Comparison of ENCODE assay signal across 8 mouse cellular contexts in genomic region chr2:168231471-168231829, GRCm38 (mm10). TPM values are rescaled to one million over a fixed set of nuclear protein-coding genes. Genes with fewer than 3 reads are reported as not detected.
DNase-seq lines count a peak whose midpoint lies in the region; ATAC-seq and TF ChIP-seq lines count a peak whose summit lies in the region.

No protein-coding gene starts in this region.

- TF ChIP-seq POLR2A in lung, adult 2 months (IDR thresholded peaks at IDR 0.05; ENCODE audit: borderline replicate concordance, extremely low read depth, low read depth, low read length), result no peak
- no peak for TF ChIP-seq POLR2A in myocyte (IDR thresholded peaks at IDR 0.05; ENCODE audit: insufficient read length, low read depth)

- WGBS in lung, adult 2 months, result 47% methylated on average over 33 of the region's 33 CpGs
- 79% methylated on average over 18 of the region's 33 CpGs for WGBS in embryonic facial prominence, embryonic 14.5 days
- 66% methylated on average over 32 of the region's 33 CpGs for WGBS in hindbrain, embryonic 16.5 days

- ATAC-seq in embryonic facial prominence, embryonic 14.5 days (ENCODE audit: low read depth), result no peak
- ATAC-seq in hindbrain, embryonic 16.5 days, result no peak
- no peak for ATAC-seq in frontal cortex, adult (ENCODE audit: low TSS enrichment)

- DNase-seq in lung, adult 2 months, result no peak
- DNase-seq in lung, postnatal 14 days, result no peak
- DNase-seq in embryonic facial prominence, embryonic 14.5 days (ENCODE audit: low spot score), result no peak
- no peak for DNase-seq in frontal cortex, postnatal 36 days (ENCODE audit: low spot score in 2 of 2)
- DNase-seq in urinary bladder, postnatal 4 days (ENCODE audit: low spot score in 2 of 2), result no peak

- no peaks in the 10 kb centered on the region for H3K9me3 ChIP-seq in embryonic facial prominence, embryonic 14.5 days (ENCODE audit: control insufficient read depth, low read length)
- H3K9me3 ChIP-seq in hindbrain, embryonic 16.5 days (ENCODE audit: control insufficient read depth, low read length), result no peaks in the 10 kb centered on the region

- no peak overlapping the region; the same call in 1 of the 2 replicates for H3K27ac ChIP-seq in embryonic facial prominence, embryonic 14.5 days (replicated peaks; ENCODE audit: low read depth, low read length)
- H3K27ac ChIP-seq in hindbrain, embryonic 16.5 days (ENCODE audit: low read depth, low read length), result peak overlapping the region; percentile 97

- H3K79me2 ChIP-seq in myocyte (ENCODE audit: control insufficient read depth, insufficient read depth), result peaks cover 44% of the 10 kb centered on the region

- peak overlapping the region; percentile 95 for H3K9ac ChIP-seq in embryonic facial prominence, embryonic 14.5 days (ENCODE audit: low read depth, low read length)
- peak overlapping the region; percentile 90 for H3K9ac ChIP-seq in hindbrain, embryonic 16.5 days (ENCODE audit: low read depth, low read length)

- H3K4me1 ChIP-seq in lung, adult 2 months (ENCODE audit: control insufficient read depth, insufficient read depth, low read length), result peaks cover 6% of the 10 kb centered on the region
- peaks cover 18% of the 10 kb centered on the region for H3K4me1 ChIP-seq in embryonic facial prominence, embryonic 14.5 days (ENCODE audit: control insufficient read depth, insufficient read depth, low read length)
- H3K4me1 ChIP-seq in hindbrain, embryonic 16.5 days (ENCODE audit: control insufficient read depth, insufficient read depth, low read depth, low read length), result peaks cover 33% of the 10 kb centered on the region

- peaks cover 28% of the 10 kb centered on the region for H3K36me3 ChIP-seq in embryonic facial prominence, embryonic 14.5 days (ENCODE audit: control insufficient read depth, insufficient read depth, low read length)
- peaks cover 2% of the 10 kb centered on the region; the same call in 1 of the 2 replicates for H3K36me3 ChIP-seq in hindbrain, embryonic 16.5 days (ENCODE audit: control insufficient read depth, insufficient read depth, low read length)
- H3K36me3 ChIP-seq in myocyte (ENCODE audit: control insufficient read depth, insufficient read depth), result peaks cover 4% of the 10 kb centered on the region

- H3K27me3 ChIP-seq in embryonic facial prominence, embryonic 14.5 days (replicated peaks; ENCODE audit: control insufficient read depth, insufficient read depth, low read length), result no peaks in the 10 kb centered on the region
- no peaks in the 10 kb centered on the region for H3K27me3 ChIP-seq in hindbrain, embryonic 16.5 days (replicated peaks; ENCODE audit: control insufficient read depth, insufficient read depth, low read length)
- H3K27me3 ChIP-seq in myocyte (ENCODE audit: control insufficient read depth, insufficient read depth, insufficient read length), result no peaks in the 10 kb centered on the region

- H3K4me2 ChIP-seq in embryonic facial prominence, embryonic 14.5 days (ENCODE audit: low read depth, low read length), result peak overlapping the region; percentile 99
- peak overlapping the region; percentile 99 for H3K4me2 ChIP-seq in hindbrain, embryonic 16.5 days (ENCODE audit: low read length)
- peak overlapping the region; percentile 48 for H3K4me2 ChIP-seq in myocyte (ENCODE audit: low read depth)

- peak overlapping the region; percentile 82 for H3ac ChIP-seq in myocyte (ENCODE audit: control insufficient read depth, insufficient read length)

- no peak for TF ChIP-seq CTCF in lung, adult 2 months (IDR thresholded peaks at IDR 0.05; ENCODE audit: insufficient read depth, low read length)

- peak overlapping the region; percentile 87 for H3K4me3 ChIP-seq in lung, adult 2 months (replicated peaks; ENCODE audit: extremely low read depth, low read depth, low read length)
- H3K4me3 ChIP-seq in embryonic facial prominence, embryonic 14.5 days (ENCODE audit: low read depth, low read length), result peak overlapping the region; percentile 100
- peak overlapping the region; percentile 99 for H3K4me3 ChIP-seq in hindbrain, embryonic 16.5 days (ENCODE audit: low read length)
- no peak overlapping the region for H3K4me3 ChIP-seq in myocyte

TF ChIP-seq in myocyte, 11 proteins besides CTCF, POLR2A, EP300 and RAD21:
- TF ChIP-seq USF1 (IDR thresholded peaks at IDR 0.05; ENCODE audit: low read depth), result no peak
- no peak for TF ChIP-seq CEBPB (IDR thresholded peaks at IDR 0.05; ENCODE audit: insufficient read depth, poor library complexity, severe bottlenecking)
- no peak for TF ChIP-seq REST (IDR thresholded peaks at IDR 0.05; ENCODE audit: insufficient read depth, insufficient read length)
- TF ChIP-seq MYOD1 (IDR thresholded peaks at IDR 0.05; ENCODE audit: control insufficient read depth in 1 of 3, insufficient read length in 2 of 3, low read depth in 2 of 3), result no peak
- no peak for TF ChIP-seq TCF12 (IDR thresholded peaks at IDR 0.05; ENCODE audit: insufficient read depth, poor library complexity, severe bottlenecking)
- TF ChIP-seq POLR2AphosphoS2 (IDR thresholded peaks at IDR 0.05; ENCODE audit: insufficient read length, low read depth), result no peak
- no peak for TF ChIP-seq MYOG (IDR thresholded peaks at IDR 0.05; ENCODE audit: control insufficient read depth in 1 of 3, insufficient read depth in 1 of 3, insufficient read length in 2 of 3, low read depth in 2 of 3)
- TF ChIP-seq MAX (IDR thresholded peaks at IDR 0.05; ENCODE audit: low read depth), result no peak
- no peak for TF ChIP-seq SRF (IDR thresholded peaks at IDR 0.05; ENCODE audit: control insufficient read depth, insufficient read length, low read depth)
- no peak for TF ChIP-seq TCF3 (IDR thresholded peaks at IDR 0.05; ENCODE audit: insufficient read length, low read depth)
- TF ChIP-seq E2F4 (IDR thresholded peaks at IDR 0.05; ENCODE audit: insufficient read depth), result no peak

RNA-seq across cellular contexts. Expression of gene Mocs3, which starts 1.0 kb away (rescaled TPM):
- polyA plus RNA-seq in lung, adult 2 months (2012; rRNA removed), result 14.4 and 25.9 TPM in 2 replicates
- polyA plus RNA-seq in embryonic facial prominence, embryonic 14.5 days (2014; fragmentation: Nextera tagmentation; extraction: Ambion mirVana), result 8.8 and 8.9 TPM in 2 replicates
- 6.9 and 7.5 TPM in 2 replicates for polyA plus RNA-seq in hindbrain, embryonic 16.5 days (2015; fragmentation: Nextera tagmentation; extraction: Ambion mirVana)
- 11.4 TPM for polyA plus RNA-seq in myocyte (2012; fragmentation: generic; extraction: Trizol)

RNA-seq across cellular contexts. Expression of gene Dpm1, which starts 1.1 kb away (rescaled TPM):
- polyA plus RNA-seq in lung, adult 2 months (2012; rRNA removed), result 21.4 and 25.5 TPM in 2 replicates
- 84.6 and 86.6 TPM in 2 replicates for polyA plus RNA-seq in embryonic facial prominence, embryonic 14.5 days (2014; fragmentation: Nextera tagmentation; extraction: Ambion mirVana)
- 60.0 and 67.8 TPM in 2 replicates for polyA plus RNA-seq in hindbrain, embryonic 16.5 days (2015; fragmentation: Nextera tagmentation; extraction: Ambion mirVana)
- polyA plus RNA-seq in myocyte (2012; fragmentation: generic; extraction: Trizol), result 39.3 TPM

RNA-seq across cellular contexts. Expression of gene Gm20716, which starts 1.3 kb away (rescaled TPM):
- 0.48 and 5.4 TPM in 2 replicates for polyA plus RNA-seq in lung, adult 2 months (2012; rRNA removed)
- 21.5 and 22.0 TPM in 2 replicates for polyA plus RNA-seq in embryonic facial prominence, embryonic 14.5 days (2014; fragmentation: Nextera tagmentation; extraction: Ambion mirVana)
- polyA plus RNA-seq in hindbrain, embryonic 16.5 days (2015; fragmentation: Nextera tagmentation; extraction: Ambion mirVana), result 15.1 and 16.8 TPM in 2 replicates
- 24.4 TPM for polyA plus RNA-seq in myocyte (2012; fragmentation: generic; extraction: Trizol)

RNA-seq across cellular contexts. Expression of gene Adnp, which starts 24.5 kb away (rescaled TPM):
- polyA plus RNA-seq in lung, adult 2 months (2012; rRNA removed), result 16.2 and 18.3 TPM in 2 replicates
- polyA plus RNA-seq in embryonic facial prominence, embryonic 14.5 days (2014; fragmentation: Nextera tagmentation; extraction: Ambion mirVana), result 2.5 and 3.3 TPM in 2 replicates
- 2.1 and 2.3 TPM in 2 replicates for polyA plus RNA-seq in hindbrain, embryonic 16.5 days (2015; fragmentation: Nextera tagmentation; extraction: Ambion mirVana)
- 8.2 TPM for polyA plus RNA-seq in myocyte (2012; fragmentation: generic; extraction: Trizol)

RNA-seq across cellular contexts. Expression of gene Kcng1, which starts 50.1 kb away (rescaled TPM):
- 0.62 and 0.71 TPM in 2 replicates for polyA plus RNA-seq in lung, adult 2 months (2012; rRNA removed)
- 1.1 and 1.4 TPM in 2 replicates for polyA plus RNA-seq in embryonic facial prominence, embryonic 14.5 days (2014; fragmentation: Nextera tagmentation; extraction: Ambion mirVana)
- polyA plus RNA-seq in hindbrain, embryonic 16.5 days (2015; fragmentation: Nextera tagmentation; extraction: Ambion mirVana), result 1.9 and 2.0 TPM in 2 replicates
- not detected for polyA plus RNA-seq in myocyte (2012; fragmentation: generic; extraction: Trizol)

Comparison
In these comparisons a context has a peak if more than half of its experiments do, and no peak if none do; other contexts are left out.
1. H3K4me2 ChIP-seq: peak in every context shown above with its lines; median percentile 99 in embryonic facial prominence, embryonic 14.5 days; 99 in hindbrain, embryonic 16.5 days; 48 in myocyte.